ENCODE assay signal across 17 mouse cellular contexts in genomic region chr8:6315162-6315845, GRCm38 (mm10).
DNase-seq lines count a peak whose midpoint lies in the region; ATAC-seq lines count a peak whose summit lies in the region.
"Had no signal": no experiment of that assay in that cellular context is flagged by ENCODE, and none has a peak within 500 bp of the region (broad histone marks: within the 10 kb centered on the region; RNA-seq: fewer than 3 reads in every experiment).

No protein-coding gene starts in this region.

- no peak overlapping the region for H3K9ac ChIP-seq in forebrain, embryonic 16.5 days (replicated peaks; ENCODE audit: low read depth, low read length)
- H3K9ac ChIP-seq in forebrain, embryonic 15.5 days (replicated peaks) = no peak overlapping the region
- H3K9ac ChIP-seq in kidney, embryonic 15.5 days = no peak overlapping the region
- H3K9ac ChIP-seq in limb, embryonic 12.5 days (replicated peaks) = no peak overlapping the region

- WGBS in forebrain, embryonic 16.5 days = 63% methylated on average over 4 of the region's 4 CpGs
- 71% methylated on average over 4 of the region's 4 CpGs for WGBS in forebrain, embryonic 15.5 days
- WGBS in kidney, embryonic 15.5 days = 80% methylated on average over 4 of the region's 4 CpGs
- 54% methylated on average over 4 of the region's 4 CpGs for WGBS in limb, embryonic 12.5 days

- H3K4me2 ChIP-seq in forebrain, embryonic 16.5 days (ENCODE audit: low read length) = no peak overlapping the region
- H3K4me2 ChIP-seq in forebrain, embryonic 15.5 days (replicated peaks) = no peak overlapping the region
- H3K4me2 ChIP-seq in kidney, embryonic 15.5 days = no peak overlapping the region
- no peak overlapping the region for H3K4me2 ChIP-seq in limb, embryonic 12.5 days
- H3K4me2 ChIP-seq: heart, embryonic 11.5 days; liver, embryonic 11.5 days had no signal

- no peaks in the 10 kb centered on the region for H3K27me3 ChIP-seq in forebrain, embryonic 16.5 days (replicated peaks; ENCODE audit: control insufficient read depth, insufficient read depth, low read length)
- H3K27me3 ChIP-seq in forebrain, embryonic 15.5 days = no peaks in the 10 kb centered on the region
- H3K27me3 ChIP-seq in kidney, embryonic 15.5 days = no peaks in the 10 kb centered on the region
- H3K27me3 ChIP-seq in limb, embryonic 12.5 days = no peaks in the 10 kb centered on the region
- H3K27me3 ChIP-seq: Patski had no signal

- H3K27ac ChIP-seq in forebrain, embryonic 16.5 days (ENCODE audit: low read length) = no peak overlapping the region
- no peak overlapping the region for H3K27ac ChIP-seq in forebrain, embryonic 15.5 days (replicated peaks)
- H3K27ac ChIP-seq in kidney, embryonic 15.5 days = no peak overlapping the region
- no peak overlapping the region for H3K27ac ChIP-seq in limb, embryonic 12.5 days
- H3K27ac ChIP-seq: kidney, postnatal 0 days had no signal

- ATAC-seq in forebrain, embryonic 16.5 days = peak; percentile 58; the same call in 1 of the 2 replicates
- no peak for ATAC-seq in forebrain, embryonic 15.5 days (replicated peaks)
- ATAC-seq in kidney, embryonic 15.5 days (replicated peaks; ENCODE audit: low FRiP score) = no peak
- peak; percentile 68 for ATAC-seq in limb, embryonic 12.5 days (ENCODE audit: insufficient number of reproducible peaks, insufficient read depth, low FRiP score, low TSS enrichment, low read depth)
- ATAC-seq: activated CD4-positive, CD25-positive, alpha-beta regulatory T cell, adult 4 months; Patski had no signal

- H3K9me3 ChIP-seq in forebrain, embryonic 16.5 days (ENCODE audit: control insufficient read depth, low read length) = no peaks in the 10 kb centered on the region
- H3K9me3 ChIP-seq in forebrain, embryonic 15.5 days = no peaks in the 10 kb centered on the region
- H3K9me3 ChIP-seq in kidney, embryonic 15.5 days (replicated peaks) = no peaks in the 10 kb centered on the region
- H3K9me3 ChIP-seq in limb, embryonic 12.5 days = no peaks in the 10 kb centered on the region

- no peak overlapping the region for H3K4me3 ChIP-seq in forebrain, embryonic 16.5 days (replicated peaks; ENCODE audit: low read length)
- H3K4me3 ChIP-seq in forebrain, embryonic 15.5 days = no peak overlapping the region
- no peak overlapping the region for H3K4me3 ChIP-seq in kidney, embryonic 15.5 days (replicated peaks)
- H3K4me3 ChIP-seq in limb, embryonic 12.5 days (replicated peaks) = no peak overlapping the region
- H3K4me3 ChIP-seq: erythroblast, embryonic 14.5 days had no signal

- H3K4me1 ChIP-seq in forebrain, embryonic 16.5 days (replicated peaks; ENCODE audit: control insufficient read depth, insufficient read depth, low read length) = no peaks in the 10 kb centered on the region
- H3K4me1 ChIP-seq in forebrain, embryonic 15.5 days = no peaks in the 10 kb centered on the region
- H3K4me1 ChIP-seq in kidney, embryonic 15.5 days = no peaks in the 10 kb centered on the region
- no peaks in the 10 kb centered on the region for H3K4me1 ChIP-seq in limb, embryonic 12.5 days (replicated peaks)

- no peaks in the 10 kb centered on the region for H3K36me3 ChIP-seq in forebrain, embryonic 16.5 days (ENCODE audit: control insufficient read depth, insufficient read depth)
- H3K36me3 ChIP-seq in forebrain, embryonic 15.5 days = no peaks in the 10 kb centered on the region
- no peaks in the 10 kb centered on the region for H3K36me3 ChIP-seq in kidney, embryonic 15.5 days
- H3K36me3 ChIP-seq in limb, embryonic 12.5 days = no peaks in the 10 kb centered on the region

- DNase-seq in kidney, postnatal 10 days = peak; percentile 5
- peak; percentile 8 for DNase-seq in adipocyte (ENCODE audit: low spot score)
- DNase-seq in right cerebral cortex, postnatal 25 days = no peak
- DNase-seq: adrenal gland, postnatal 36 days; heart, postnatal 14 days; midbrain, embryonic 14.5 days; thymus, adult 18-20 months had no signal

Comparison
In these comparisons a context has a peak if more than half of its experiments do, and no peak if none do; other contexts are left out.
1. ATAC-seq: peak in forebrain, embryonic 16.5 days (single experiment) and limb, embryonic 12.5 days (single experiment); none in forebrain, embryonic 15.5 days (single experiment) and kidney, embryonic 15.5 days (single experiment).